Mouse (Mus musculus) neutrophil, adult 59 days (primary cell): ENCODE data around the gene Rsu1. TPM values are rescaled to one million over a fixed set of nuclear protein-coding genes. Genes with fewer than 3 reads are reported as not detected.

ENCODE experiments used
- total RNA-seq, 2 experiments: library from RNA; stranded (reverse); gene quantifications; 1 replicate in 1 of 2; 2 replicates in 1 of 2; pipeline ENCODE4 v1.2.4; 2023

Rsu1 gene
- 100 to 1,000 TPM; 123 to 139 TPM for total RNA-seq

DNA sequence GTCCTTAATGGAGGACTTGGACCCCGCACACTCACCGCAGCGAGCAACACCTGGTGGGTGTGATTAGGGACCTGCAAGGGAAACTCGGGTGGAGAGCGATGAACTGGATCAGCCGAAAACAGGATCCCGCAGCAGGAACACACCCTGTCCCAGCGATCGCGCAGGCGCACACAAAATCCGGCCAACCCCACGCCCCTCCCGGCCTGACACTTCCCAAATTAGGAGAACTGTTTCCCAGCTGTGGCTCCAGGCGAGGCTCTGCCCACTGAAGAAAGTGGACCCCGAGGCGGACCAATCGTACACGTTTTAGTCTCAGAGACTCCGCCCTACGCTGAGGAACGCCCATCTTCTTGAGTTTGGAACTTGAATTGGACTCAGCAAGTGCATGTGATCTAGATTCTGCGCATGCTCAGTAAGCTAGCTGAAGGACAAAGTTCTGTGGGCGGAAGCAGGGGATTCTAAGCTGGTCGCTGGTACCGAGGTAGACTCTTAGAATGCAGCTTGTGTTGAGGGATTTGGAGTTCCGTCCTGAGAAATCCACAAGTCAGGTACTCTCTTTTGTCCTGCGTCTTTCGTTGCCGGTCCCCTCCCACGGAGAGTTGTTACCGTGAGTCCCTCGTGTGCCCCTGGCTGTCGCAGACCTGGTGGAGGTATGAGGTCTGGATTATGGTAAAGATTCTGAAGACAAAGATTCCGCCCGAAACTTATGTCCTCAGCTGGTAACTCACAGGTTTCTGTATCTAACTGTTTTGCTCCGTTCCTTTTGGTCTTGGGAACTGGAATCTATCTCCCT lies at the start of gene Rsu1:
TSS of gene Rsu1 (minus strand) at position 251 of the 793 bp plus-strand sequence.

Other genes starting within 250 kb of the Rsu1 start
- not detected for gene Cubn, start 220.4 kb upstream of the Rsu1 start, total RNA-seq